Mouse (Mus musculus): ENCODE measurements around the gene Ston2. TPM values are rescaled to one million over a fixed set of nuclear protein-coding genes. Genes with fewer than 3 reads are reported as not detected.
A peak's percentile ranks its signal among the peaks of the same experiment; 100 is the strongest.
"Not testable (repeated sequence)": the region's sequence is repeated elsewhere in the genome, so short reads cannot be mapped to it uniquely, and the experiment has no call there.

Ston2 gene
- total and polyA plus RNA-seq, 2 experiments, result 4.6 to 9.3 TPM

DNA sequence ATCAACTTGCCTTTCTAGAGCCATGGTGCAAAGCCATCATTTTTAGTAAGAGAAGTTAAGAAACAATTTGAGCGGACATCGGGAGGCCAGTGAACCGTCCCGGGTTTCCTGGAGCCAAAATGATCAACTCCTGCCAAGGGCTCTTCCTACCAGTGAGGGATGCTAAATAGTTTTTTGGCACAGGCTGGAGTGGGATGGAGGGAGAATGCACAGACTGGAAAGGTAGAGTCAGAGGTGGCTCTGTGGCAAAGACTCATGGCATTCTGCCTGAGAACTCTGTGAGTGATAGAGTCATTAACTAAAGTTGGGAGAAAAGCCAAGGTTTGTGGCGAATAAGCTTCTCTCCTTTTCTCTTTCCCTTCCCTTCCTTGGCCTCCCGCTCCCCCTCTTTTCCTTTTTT is 33.6 kb downstream of the Ston2 start:
- H3K36me3 ChIP-seq (ENCODE audit: control insufficient read depth, insufficient read depth, low read length), result no peaks in the 10 kb centered on the region
- H3K9ac ChIP-seq (ENCODE audit: low read depth, low read length), result no peak overlapping the region
- DNase-seq (ENCODE audit: extremely low read depth, low read depth, low spot score), result peak; percentile 63
- H3K27ac ChIP-seq (replicated peaks; ENCODE audit: insufficient read depth, low read depth, low read length), result no peak overlapping the region
- no peaks in the 10 kb centered on the region for H3K4me1 ChIP-seq (ENCODE audit: control insufficient read depth, insufficient read depth, low read length)
- no peak for TF ChIP-seq POLR2A (IDR thresholded peaks at IDR 0.05; ENCODE audit: extremely low read depth, insufficient read depth, low read length)
- no peak for TF ChIP-seq CTCF (IDR thresholded peaks at IDR 0.05; ENCODE audit: low read depth, low read length)
- no peaks in the 10 kb centered on the region for H3K27me3 ChIP-seq (ENCODE audit: control insufficient read depth, insufficient read depth, low read length)
- WGBS, result 22% methylated on average over 6 of the region's 6 CpGs
- H3K79me2 ChIP-seq (ENCODE audit: control insufficient read depth, insufficient read depth, low read length), result peaks cover 11% of the 10 kb centered on the region; the same call in 1 of the 2 replicates
- H3K4me3 ChIP-seq (ENCODE audit: insufficient read depth, low read depth, low read length), result no peak overlapping the region

DNA sequence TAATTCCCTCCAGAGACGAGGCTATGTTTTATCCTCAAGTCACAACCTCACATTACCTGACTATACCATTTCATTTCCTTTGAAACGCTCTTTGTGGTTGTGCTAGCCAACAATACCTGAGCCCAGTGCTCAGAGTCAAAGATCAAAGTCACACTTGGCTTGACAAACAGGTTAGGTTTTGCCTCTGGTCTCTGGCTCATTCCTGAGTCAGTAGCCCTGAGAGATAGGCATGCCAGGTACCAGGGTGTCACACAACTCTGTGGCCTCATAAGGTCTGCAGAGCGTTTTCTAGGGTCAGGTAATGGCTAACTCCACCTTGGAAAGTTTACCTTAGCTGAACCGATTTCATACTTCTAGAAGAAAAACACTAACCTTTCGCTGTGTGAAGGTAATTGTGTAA is 35.5 kb downstream of the Ston2 start:
- peak; percentile 90 for DNase-seq (ENCODE audit: extremely low read depth, low read depth, low spot score)
- TF ChIP-seq CTCF (IDR thresholded peaks at IDR 0.05; ENCODE audit: low read depth, low read length) (no peak), POLR2A (IDR thresholded peaks at IDR 0.05; ENCODE audit: extremely low read depth, insufficient read depth, low read length) (no peak)

DNA sequence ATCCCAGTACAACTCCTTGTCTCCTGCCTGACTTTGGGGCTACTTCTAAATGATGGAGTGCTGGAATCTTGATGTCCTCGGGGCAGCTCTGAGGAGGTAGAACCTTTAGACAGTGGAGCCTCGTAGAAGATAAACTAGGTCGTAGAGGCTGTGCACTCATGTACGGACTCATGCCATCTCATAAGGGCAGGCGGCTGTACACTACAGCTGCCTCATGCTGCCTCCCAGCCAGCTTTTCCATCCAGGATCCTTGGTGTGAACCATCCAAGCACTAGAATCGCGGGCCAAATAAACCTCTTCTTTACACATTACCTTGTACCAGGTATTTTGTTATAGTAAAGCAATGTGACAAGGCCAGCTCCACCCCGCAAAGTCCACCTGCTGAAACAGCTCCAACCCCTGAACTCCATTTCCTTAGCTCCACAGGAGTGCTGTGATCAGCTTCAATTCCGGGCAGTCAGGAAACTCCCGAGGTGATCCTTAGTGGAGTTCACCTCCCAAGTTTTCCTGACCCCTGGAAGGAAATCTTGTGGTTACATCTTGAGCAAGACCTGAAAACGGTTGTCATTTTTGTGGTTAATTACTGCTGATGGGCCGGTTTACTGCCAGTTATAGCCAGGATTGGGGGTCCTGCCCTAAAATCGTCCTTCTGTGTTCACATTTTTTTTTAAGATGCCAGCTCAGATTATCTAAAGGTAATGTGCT is 36.1 kb downstream of the Ston2 start:
- Histone ChIP-seq H3K79me2 (ENCODE audit: control insufficient read depth, insufficient read depth, low read length) (peaks cover 14% of the 10 kb centered on the region; the same call in 1 of the 2 replicates), H3K27ac (replicated peaks; ENCODE audit: insufficient read depth, low read depth, low read length) (no peak overlapping the region)

More for the DNA sequence above, 35.5 kb downstream of the Ston2 start:
- Histone ChIP-seq H3K79me2 (ENCODE audit: control insufficient read depth, insufficient read depth, low read length) (peaks cover 14% of the 10 kb centered on the region; the same call in 1 of the 2 replicates), H3K27me3 (ENCODE audit: control insufficient read depth, insufficient read depth, low read length) (no peaks in the 10 kb centered on the region), H3K9ac (ENCODE audit: low read depth, low read length) (no peak overlapping the region), H3K27ac (replicated peaks; ENCODE audit: insufficient read depth, low read depth, low read length) (no peak overlapping the region), H3K4me1 (ENCODE audit: control insufficient read depth, insufficient read depth, low read length) (no peaks in the 10 kb centered on the region), H3K4me3 (ENCODE audit: insufficient read depth, low read depth, low read length) (no peak overlapping the region), H3K36me3 (ENCODE audit: control insufficient read depth, insufficient read depth, low read length) (no peaks in the 10 kb centered on the region)
- WGBS, result 35% methylated on average over 5 of the region's 5 CpGs

DNA sequence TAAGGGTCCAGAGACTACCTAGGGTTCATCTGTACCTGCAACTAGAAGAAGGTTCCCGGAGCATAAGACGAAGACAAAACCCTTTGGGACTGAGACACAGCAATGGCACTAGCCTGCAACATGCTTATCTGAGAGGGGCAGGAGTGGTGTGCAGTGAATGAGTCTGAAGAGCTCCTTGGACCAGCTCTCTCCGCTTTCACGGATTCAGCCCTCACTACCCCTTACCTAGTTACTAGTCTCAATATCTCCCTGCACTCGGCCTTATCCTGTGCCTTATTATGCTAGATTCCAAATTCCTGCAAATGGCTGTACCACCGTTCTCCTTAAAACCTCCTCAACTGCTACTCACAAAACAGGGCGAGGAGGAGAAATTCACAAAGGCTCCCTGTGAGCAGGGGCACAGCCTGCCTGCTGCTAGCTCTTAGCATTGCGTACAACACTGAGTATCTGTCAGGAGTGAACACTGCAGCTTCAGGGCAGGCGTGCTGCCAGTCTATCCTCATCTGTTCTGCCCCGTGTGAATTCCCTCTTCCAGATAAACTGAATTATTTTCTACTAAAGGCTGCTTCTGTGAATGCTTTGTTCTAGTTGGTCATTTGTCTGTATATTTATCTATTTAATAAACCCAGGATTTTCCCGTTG is 38.5 kb downstream of the Ston2 start:
- H3K36me3 ChIP-seq (ENCODE audit: control insufficient read depth, insufficient read depth, low read length), result no peaks in the 10 kb centered on the region
- DNase-seq (ENCODE audit: extremely low read depth, low read depth, low spot score), result no peak
- peaks cover 3% of the 10 kb centered on the region; the same call in 1 of the 2 replicates for H3K4me1 ChIP-seq (ENCODE audit: control insufficient read depth, insufficient read depth, low read length)
- WGBS, result 95% methylated on average over 11 of the region's 11 CpGs
- H3K27me3 ChIP-seq (ENCODE audit: control insufficient read depth, insufficient read depth, low read length), result no peaks in the 10 kb centered on the region
- H3K9ac ChIP-seq (ENCODE audit: low read depth, low read length), result no peak overlapping the region
- H3K79me2 ChIP-seq (ENCODE audit: control insufficient read depth, insufficient read depth, low read length), result peaks cover 14% of the 10 kb centered on the region; the same call in 1 of the 2 replicates
- no peak for TF ChIP-seq CTCF (IDR thresholded peaks at IDR 0.05; ENCODE audit: low read depth, low read length)
- no peak for TF ChIP-seq POLR2A (IDR thresholded peaks at IDR 0.05; ENCODE audit: extremely low read depth, insufficient read depth, low read length)
- H3K27ac ChIP-seq (replicated peaks; ENCODE audit: insufficient read depth, low read depth, low read length), result no peak overlapping the region
- no peak overlapping the region for H3K4me3 ChIP-seq (ENCODE audit: insufficient read depth, low read depth, low read length)

More for the DNA sequence above, 36.1 kb downstream of the Ston2 start:
- Histone ChIP-seq H3K4me1 (ENCODE audit: control insufficient read depth, insufficient read depth, low read length) (no peaks in the 10 kb centered on the region), H3K27me3 (ENCODE audit: control insufficient read depth, insufficient read depth, low read length) (no peaks in the 10 kb centered on the region), H3K9ac (ENCODE audit: low read depth, low read length) (no peak overlapping the region), H3K4me3 (ENCODE audit: insufficient read depth, low read depth, low read length) (no peak overlapping the region), H3K36me3 (ENCODE audit: control insufficient read depth, insufficient read depth, low read length) (no peaks in the 10 kb centered on the region)
- 81% methylated on average over 13 of the region's 13 CpGs for WGBS
- TF ChIP-seq POLR2A (IDR thresholded peaks at IDR 0.05; ENCODE audit: extremely low read depth, insufficient read depth, low read length) (no peak), CTCF (IDR thresholded peaks at IDR 0.05; ENCODE audit: low read depth, low read length) (no peak)
- no peak for DNase-seq (ENCODE audit: extremely low read depth, low read depth, low spot score)

DNA sequence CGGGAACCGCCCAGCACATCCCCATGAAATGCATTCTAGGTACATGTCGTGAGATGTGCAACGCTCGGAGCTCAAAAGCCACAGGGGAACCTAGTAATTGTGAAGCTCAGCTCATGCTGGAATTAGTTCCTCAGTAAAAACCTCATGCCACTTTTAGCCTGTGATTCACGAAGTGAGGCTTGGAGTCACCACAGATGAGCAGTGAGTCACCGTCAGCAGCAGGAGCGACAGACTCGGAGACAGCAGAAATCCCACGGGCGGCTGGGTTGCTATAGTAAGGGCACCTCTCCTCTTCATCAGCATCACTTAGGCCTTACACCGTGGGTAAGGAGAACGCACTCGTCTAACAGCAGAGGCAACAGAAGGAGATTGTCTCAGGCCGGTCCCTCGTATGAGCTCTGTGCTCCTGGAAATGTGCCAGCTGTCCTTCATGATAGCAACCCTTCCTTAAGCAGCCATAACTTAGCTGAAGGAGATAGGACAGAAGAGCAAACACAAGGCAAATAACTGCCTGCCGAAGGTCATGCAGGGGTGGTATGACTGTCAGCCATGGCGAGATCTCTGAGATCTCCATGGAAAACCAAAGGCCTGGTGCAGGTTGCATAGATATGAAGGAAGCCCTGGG is 39.8 kb downstream of the Ston2 start:
- no peak overlapping the region for H3K27ac ChIP-seq (replicated peaks; ENCODE audit: insufficient read depth, low read depth, low read length)
- TF ChIP-seq CTCF (IDR thresholded peaks at IDR 0.05; ENCODE audit: low read depth, low read length), result no peak
- TF ChIP-seq POLR2A (IDR thresholded peaks at IDR 0.05; ENCODE audit: extremely low read depth, insufficient read depth, low read length), result no peak
- H3K27me3 ChIP-seq (ENCODE audit: control insufficient read depth, insufficient read depth, low read length), result no peaks in the 10 kb centered on the region
- H3K36me3 ChIP-seq (ENCODE audit: control insufficient read depth, insufficient read depth, low read length), result no peaks in the 10 kb centered on the region
- H3K4me1 ChIP-seq (ENCODE audit: control insufficient read depth, insufficient read depth, low read length), result peaks cover 3% of the 10 kb centered on the region; the same call in 1 of the 2 replicates
- DNase-seq (ENCODE audit: extremely low read depth, low read depth, low spot score), result peak; percentile 18
- no peak overlapping the region for H3K9ac ChIP-seq (ENCODE audit: low read depth, low read length)
- WGBS, result 82% methylated on average over 18 of the region's 18 CpGs
- H3K4me3 ChIP-seq (ENCODE audit: insufficient read depth, low read depth, low read length), result no peak overlapping the region
- H3K79me2 ChIP-seq (ENCODE audit: control insufficient read depth, insufficient read depth, low read length), result peaks cover 14% of the 10 kb centered on the region; the same call in 1 of the 2 replicates

DNA sequence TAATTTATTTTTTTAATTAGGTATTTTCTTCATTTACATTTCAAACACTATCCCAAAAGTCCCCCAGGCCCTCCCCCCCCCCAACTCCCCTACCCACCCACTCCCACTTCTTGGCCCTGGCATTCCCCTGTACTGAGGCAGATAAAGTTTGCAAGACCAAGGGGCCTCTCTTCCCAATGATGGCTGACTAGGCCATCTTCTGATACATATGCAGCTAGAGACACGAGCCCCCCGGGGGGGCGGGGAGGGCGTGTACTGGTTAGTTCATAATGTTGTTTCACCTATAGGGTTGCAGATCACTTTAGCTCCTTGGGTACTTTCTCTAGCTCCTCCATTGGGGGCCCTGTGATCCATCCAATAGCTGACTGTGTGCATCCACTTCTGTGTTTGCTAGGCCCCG is 41.3 kb downstream of the Ston2 start:
- H3K79me2 ChIP-seq (ENCODE audit: control insufficient read depth, insufficient read depth, low read length); H3K4me1 ChIP-seq (ENCODE audit: control insufficient read depth, insufficient read depth, low read length); H3K27ac ChIP-seq (replicated peaks; ENCODE audit: insufficient read depth, low read depth, low read length); DNase-seq (ENCODE audit: extremely low read depth, low read depth, low spot score); H3K4me3 ChIP-seq (ENCODE audit: insufficient read depth, low read depth, low read length); H3K9ac ChIP-seq (ENCODE audit: low read depth, low read length); H3K27me3 ChIP-seq (ENCODE audit: control insufficient read depth, insufficient read depth, low read length); H3K36me3 ChIP-seq (ENCODE audit: control insufficient read depth, insufficient read depth, low read length): not testable (repeated sequence)
- WGBS, result 98% methylated on average over 5 of the region's 5 CpGs

Data from liver, adult 2 months (tissue).